Mouse (Mus musculus): ENCODE data around the gene Rab3b. TPM values are rescaled to one million over a fixed set of nuclear protein-coding genes. Genes with fewer than 3 reads are reported as not detected.

Rab3b gene
- total and polyA plus RNA-seq, 3 experiments, result 0.11 TPM; not detected in 2

GRCm38 (mm10) chr4:108950201-108950600 lies 71.3 kb downstream of the Rab3b start:
- no peak overlapping the region for H3K9ac ChIP-seq (ENCODE audit: control insufficient read depth, low read depth, low read length, poor library complexity, severe bottlenecking)
- DNase-seq (ENCODE audit: low read depth, low spot score), result no peak
- H3K4me3 ChIP-seq (ENCODE audit: control insufficient read depth in 1 of 2, insufficient read depth in 1 of 2, low read depth in 2 of 2, low read length in 2 of 2), result no peak overlapping the region
- H3K4me1 ChIP-seq (ENCODE audit: control insufficient read depth in 1 of 2, insufficient read depth in 2 of 2, low read length in 2 of 2), result peaks cover 0 to 3% of the 10 kb centered on the region in 2 experiments; a peak in 1 of 4 replicates
- no peaks in the 10 kb centered on the region for H3K9me3 ChIP-seq (replicated peaks; ENCODE audit: insufficient read depth, low read length)
- 0 out of 4 replicates have a peak, but pooled peaks cover 0 to 1% of the 10 kb centered on the region in 2 experiments for H3K27me3 ChIP-seq (ENCODE audit: control insufficient read depth in 1 of 2, insufficient read depth in 2 of 2, low read length in 2 of 2)
- no peaks in the 10 kb centered on the region for H3K36me3 ChIP-seq (ENCODE audit: control insufficient read depth in 1 of 2, insufficient read depth in 2 of 2, low read length in 2 of 2)
- no peak for TF ChIP-seq MAFK (IDR thresholded peaks at IDR 0.05; ENCODE audit: borderline replicate concordance, low read depth, low read length)
- no peak for TF ChIP-seq MYC (IDR thresholded peaks at IDR 0.05; ENCODE audit: low read depth, low read length)
- TF ChIP-seq JUND (IDR thresholded peaks at IDR 0.05; ENCODE audit: low read depth, low read length), result no peak
- TF ChIP-seq GATA1 (IDR thresholded peaks at IDR 0.05; ENCODE audit: low read depth, low read length), result no peak
- no peak for TF ChIP-seq ELF1 (IDR thresholded peaks at IDR 0.05; ENCODE audit: low read depth, low read length)
- no peak for TF ChIP-seq SIN3A (IDR thresholded peaks at IDR 0.05; ENCODE audit: low read length)
- TF ChIP-seq NELFE (IDR thresholded peaks at IDR 0.05; ENCODE audit: low read depth, low read length), result no peak
- TF ChIP-seq ETS1 (IDR thresholded peaks at IDR 0.05; ENCODE audit: low read depth, low read length), result no peak
- no peak for TF ChIP-seq USF1 (IDR thresholded peaks at IDR 0.05; ENCODE audit: low read depth, low read length)
- TF ChIP-seq RCOR1 (IDR thresholded peaks at IDR 0.05; ENCODE audit: low read depth, low read length), result no peak
- TF ChIP-seq RAD21 (IDR thresholded peaks at IDR 0.05; ENCODE audit: low read depth, low read length), result no peak
- no peak for TF ChIP-seq TCF12 (IDR thresholded peaks at IDR 0.05; ENCODE audit: low read depth, low read length)
- TF ChIP-seq CTCF (IDR thresholded peaks at IDR 0.05 in 2 of 3, conservative IDR thresholded peaks at IDR 0.05 in 1 of 3; ENCODE audit: control insufficient read depth in 1 of 3, insufficient read depth in 1 of 3, low read depth in 2 of 3, low read length in 3 of 3, poor library complexity in 1 of 3, severe bottlenecking in 1 of 3), result no peak
- TF ChIP-seq E2F4 (IDR thresholded peaks at IDR 0.05; ENCODE audit: borderline replicate concordance, low read depth, low read length), result no peak
- no peak for TF ChIP-seq KAT2A (conservative IDR thresholded peaks at IDR 0.05; ENCODE audit: low read depth, low read length)
- TF ChIP-seq NRF1 (IDR thresholded peaks at IDR 0.05; ENCODE audit: insufficient read depth, low read depth, low read length, poor library complexity, severe bottlenecking), result no peak
- TF ChIP-seq CHD2 (IDR thresholded peaks at IDR 0.05; ENCODE audit: low read length), result no peak
- TF ChIP-seq MAZ (IDR thresholded peaks at IDR 0.05; ENCODE audit: low read depth, low read length), result no peak
- no peak for TF ChIP-seq MYB (IDR thresholded peaks at IDR 0.05; ENCODE audit: low read depth, low read length)
- H3K27ac ChIP-seq (ENCODE audit: control insufficient read depth, low read depth, low read length), result no peak overlapping the region
- H3K79me2 ChIP-seq (ENCODE audit: control insufficient read depth, insufficient read depth, low read length, poor library complexity), result no peaks in the 10 kb centered on the region

DNA sequence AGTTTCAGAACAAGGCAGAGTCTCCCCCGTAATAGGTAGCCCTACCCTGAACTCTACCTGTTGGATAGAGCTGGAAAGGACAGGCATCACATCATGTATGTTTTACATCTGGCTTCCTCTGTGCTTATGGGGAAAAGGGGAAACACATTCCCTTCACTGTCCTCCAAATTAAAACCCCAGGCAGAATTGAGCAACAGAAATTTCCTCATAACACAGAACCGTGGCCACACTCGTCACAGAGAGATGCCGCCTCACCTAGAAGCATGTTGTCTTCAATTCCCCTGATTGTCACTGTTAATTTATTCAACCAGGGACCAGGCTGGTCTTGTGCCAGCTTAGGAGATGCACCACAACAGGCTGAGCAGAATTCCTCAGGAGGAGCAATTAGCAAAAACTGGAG lies 72.8 kb downstream of the Rab3b start:
- TF ChIP-seq TCF12 (IDR thresholded peaks at IDR 0.05; ENCODE audit: low read depth, low read length), result no peak
- no peak for TF ChIP-seq POLR2AphosphoS5 (IDR thresholded peaks at IDR 0.05; ENCODE audit: borderline replicate concordance, low read depth, low read length)
- TF ChIP-seq CTCF (IDR thresholded peaks at IDR 0.05 in 2 of 3, conservative IDR thresholded peaks at IDR 0.05 in 1 of 3; ENCODE audit: control insufficient read depth in 1 of 3, insufficient read depth in 1 of 3, low read depth in 2 of 3, low read length in 3 of 3, poor library complexity in 1 of 3, severe bottlenecking in 1 of 3), result no peak
- no peak for TF ChIP-seq TBP (IDR thresholded peaks at IDR 0.05; ENCODE audit: low read depth, low read length)
- TF ChIP-seq MAX (IDR thresholded peaks at IDR 0.05; ENCODE audit: low read length), result no peak
- no peak for TF ChIP-seq MYC (IDR thresholded peaks at IDR 0.05; ENCODE audit: low read depth, low read length)
- no peak for TF ChIP-seq GATA1 (IDR thresholded peaks at IDR 0.05; ENCODE audit: low read depth, low read length)
- no peaks in the 10 kb centered on the region for H3K79me2 ChIP-seq (ENCODE audit: control insufficient read depth, insufficient read depth, low read length, poor library complexity)
- no peak overlapping the region for H3K9ac ChIP-seq (ENCODE audit: control insufficient read depth, low read depth, low read length, poor library complexity, severe bottlenecking)
- H3K36me3 ChIP-seq (ENCODE audit: control insufficient read depth in 1 of 2, insufficient read depth in 2 of 2, low read length in 2 of 2), result no peaks in the 10 kb centered on the region
- no peaks in the 10 kb centered on the region for H3K9me3 ChIP-seq (replicated peaks; ENCODE audit: insufficient read depth, low read length)
- 0 out of 4 replicates have a peak, but pooled peaks cover 0 to 1% of the 10 kb centered on the region in 2 experiments for H3K27me3 ChIP-seq (ENCODE audit: control insufficient read depth in 1 of 2, insufficient read depth in 2 of 2, low read length in 2 of 2)
- H3K4me3 ChIP-seq (ENCODE audit: control insufficient read depth in 1 of 2, insufficient read depth in 1 of 2, low read depth in 2 of 2, low read length in 2 of 2), result no peak overlapping the region
- no peak for DNase-seq (ENCODE audit: low read depth, low spot score)
- peaks cover 0 to 3% of the 10 kb centered on the region in 2 experiments; a peak in 1 of 4 replicates for H3K4me1 ChIP-seq (ENCODE audit: control insufficient read depth in 1 of 2, insufficient read depth in 2 of 2, low read length in 2 of 2)
- H3K27ac ChIP-seq (ENCODE audit: control insufficient read depth, low read depth, low read length), result no peak overlapping the region

Data from MEL (cell line).